Mouse (Mus musculus) neural tube, embryonic 11.5 days (tissue): ENCODE results near the gene Eif2b5. TPM values are rescaled to one million over a fixed set of nuclear protein-coding genes. Genes with fewer than 3 reads are reported as not detected.
"Not testable (repeated sequence)": the region's sequence is repeated elsewhere in the genome, so short reads cannot be mapped to it uniquely, and the experiment has no call there.

Source experiments
- ATAC-seq: fragments of 200-750 bp; cut with Nextera tagmentation; 2 replicates; pipeline ENCODE4 v1.8.0; 2017; ENCODE audit warnings: moderate number of reproducible peaks, mild to moderate bottlenecking, moderate TSS enrichment, moderate library complexity; ENCODE audit not compliant: insufficient read depth, low FRiP score, low TSS enrichment
- DNase-seq: peaks from one replicate; pipeline ENCODE4 v3.0.0-alpha.2; 2015; ENCODE audit warnings: low spot score
- H3K27ac ChIP-seq: fragments of 300-500 bp; sonication (generic); 2 replicates; pipeline ENCODE4 v1.5.1; 2014; ENCODE audit warnings: low read depth, mild to moderate bottlenecking, low read length
- H3K27me3 ChIP-seq: fragments of 300-500 bp; sonication (generic); 2 replicates; pipeline ENCODE4 v1.6.1; 2014; ENCODE audit warnings: mild to moderate bottlenecking, low read length, mixed read lengths; ENCODE audit not compliant: control insufficient read depth, insufficient read depth
- H3K36me3 ChIP-seq: fragments of 300-500 bp; sonication (generic); 2 replicates; pipeline ENCODE4 v1.6.1; 2014; ENCODE audit warnings: mild to moderate bottlenecking, low read length, moderate library complexity, mixed read lengths; ENCODE audit not compliant: control insufficient read depth, insufficient read depth
- H3K4me1 ChIP-seq: fragments of 300-500 bp; sonication (generic); 2 replicates; pipeline ENCODE4 v1.6.1; 2014; ENCODE audit warnings: low read length, mixed read lengths; ENCODE audit not compliant: control insufficient read depth, insufficient read depth
- H3K4me2 ChIP-seq: fragments of 300-500 bp; sonication (generic); 2 replicates; pipeline ENCODE4 v1.6.1; 2014; ENCODE audit warnings: low read depth, mild to moderate bottlenecking, moderate library complexity
- H3K4me3 ChIP-seq: fragments of 300-500 bp; sonication (generic); 2 replicates; pipeline ENCODE4 v1.5.1; 2014; ENCODE audit warnings: low read depth, low read length
- H3K9ac ChIP-seq: fragments of 300-500 bp; sonication (generic); 2 replicates; pipeline ENCODE4 v1.6.1; 2014; ENCODE audit warnings: mild to moderate bottlenecking, low read length
- H3K9me3 ChIP-seq: fragments of 300-500 bp; sonication (generic); 2 replicates; pipeline ENCODE4 v1.6.1; 2016; ENCODE audit warnings: low read length; ENCODE audit not compliant: control insufficient read depth
- WGBS: fragments of 180-500 bp; shearing (Covaris S2); extraction: QIAGEN DNeasy Blood & Tissue Kit; methylation state at CpG from one replicate; pipeline ENCODE4 v1.1.7; 2014; 5-methylcytosine and 5-hydroxymethylcytosine counted together
- polyA plus RNA-seq: library from polyadenylated mRNA; unstranded; fragments of >200 nt; fragmentation: Nextera tagmentation; extraction: Ambion mirVana; gene quantifications from 2 replicates; pipeline ENCODE4 v1.2.1, GENCODE M21; 2014

Eif2b5 gene
- 130 and 137 TPM in 2 replicates for polyA plus RNA-seq

GRCm38 (mm10) chr16:20498677-20499475, at the start of gene Eif2b5:
Gene Eif2b5, plus strand, starts transcription at chr16:20498817.
- DNase-seq: peak; percentile 88
- peak within 1 kb of the TSS; percentile 56; the same call in 1 of the 2 replicates for H3K27ac ChIP-seq
- H3K9ac ChIP-seq: peak within 1 kb of the TSS; percentile 94
- peaks cover 4% of the 10 kb centered on the region; the same call in 1 of the 2 replicates for H3K27me3 ChIP-seq
- 0 out of 2 replicates have a peak, but pooled peaks cover 4% of the 10 kb centered on the region for H3K4me1 ChIP-seq
- peak; percentile 92 for ATAC-seq
- peak within 1 kb of the TSS; percentile 89 for H3K4me3 ChIP-seq
- no peaks in the 10 kb centered on the region for H3K9me3 ChIP-seq
- H3K4me2 ChIP-seq: peak within 1 kb of the TSS; percentile 75
- peaks cover 18% of the 10 kb centered on the region for H3K36me3 ChIP-seq
- WGBS: under 1% methylated on average over 49 of the region's 49 CpGs

GRCm38 (mm10) chr16:20451774-20452173, 46.8 kb upstream of the Eif2b5 start:
- 64% methylated on average over 6 of the region's 6 CpGs for WGBS
- DNase-seq (no peak), ATAC-seq (no peak)
- H3K4me2 ChIP-seq: no peak overlapping the region
- H3K27me3 ChIP-seq: no peaks in the 10 kb centered on the region
- no peak overlapping the region for H3K9ac ChIP-seq
- H3K36me3 ChIP-seq: no peaks in the 10 kb centered on the region
- H3K4me3 ChIP-seq: no peak overlapping the region
- no peaks in the 10 kb centered on the region for H3K9me3 ChIP-seq
- H3K4me1 ChIP-seq: no peaks in the 10 kb centered on the region
- no peak overlapping the region for H3K27ac ChIP-seq

GRCm38 (mm10) chr16:20454155-20454654, 44.4 kb upstream of the Eif2b5 start:
- no peak for ATAC-seq
- DNase-seq: no peak
- no peak overlapping the region for H3K9ac ChIP-seq
- 90% methylated on average over 6 of the region's 6 CpGs for WGBS
- H3K27me3 ChIP-seq: no peaks in the 10 kb centered on the region
- H3K9me3 ChIP-seq: no peaks in the 10 kb centered on the region
- H3K27ac ChIP-seq: no peak overlapping the region
- no peaks in the 10 kb centered on the region for H3K4me1 ChIP-seq
- H3K4me2 ChIP-seq: no peak overlapping the region
- H3K36me3 ChIP-seq: no peaks in the 10 kb centered on the region
- H3K4me3 ChIP-seq: no peak overlapping the region

- ATAC-seq (no peak), DNase-seq (no peak)
- H3K4me2 ChIP-seq: no peak overlapping the region
- H3K9ac ChIP-seq: no peak overlapping the region
- H3K36me3 ChIP-seq: no peaks in the 10 kb centered on the region
- H3K4me1 ChIP-seq: no peaks in the 10 kb centered on the region
- 2% methylated on average over 1 of the region's 1 CpGs for WGBS
- H3K9me3 ChIP-seq: no peaks in the 10 kb centered on the region
- H3K27me3 ChIP-seq: no peaks in the 10 kb centered on the region
- no peak overlapping the region for H3K4me3 ChIP-seq
- no peak overlapping the region for H3K27ac ChIP-seq
Measured at GRCm38 (mm10) chr16:20456106-20456505, 42.5 kb upstream of the Eif2b5 start.

GRCm38 (mm10) chr16:20458736-20459135, 39.9 kb upstream of the Eif2b5 start:
- WGBS: 95% methylated on average over 5 of the region's 5 CpGs
- H3K27me3 ChIP-seq, H3K4me2 ChIP-seq, DNase-seq, H3K36me3 ChIP-seq, H3K4me1 ChIP-seq, H3K9ac ChIP-seq, H3K9me3 ChIP-seq, H3K27ac ChIP-seq, H3K4me3 ChIP-seq, ATAC-seq: not testable (repeated sequence)

GRCm38 (mm10) chr16:20464725-20465124, 33.9 kb upstream of the Eif2b5 start:
- no peaks in the 10 kb centered on the region for H3K4me1 ChIP-seq
- H3K27me3 ChIP-seq: no peaks in the 10 kb centered on the region
- no peak overlapping the region for H3K9ac ChIP-seq
- no peaks in the 10 kb centered on the region for H3K9me3 ChIP-seq
- no peak overlapping the region for H3K4me3 ChIP-seq
- no peak overlapping the region for H3K27ac ChIP-seq
- ATAC-seq (no peak), DNase-seq (no peak)
- H3K36me3 ChIP-seq: no peaks in the 10 kb centered on the region
- H3K4me2 ChIP-seq: no peak overlapping the region

- H3K27ac ChIP-seq: no peak overlapping the region
- 86% methylated on average over 2 of the region's 2 CpGs for WGBS
- no peak overlapping the region for H3K4me3 ChIP-seq
- H3K36me3 ChIP-seq: no peaks in the 10 kb centered on the region
- H3K4me1 ChIP-seq: no peaks in the 10 kb centered on the region
- no peak for ATAC-seq
- DNase-seq: no peak
- no peak overlapping the region for H3K4me2 ChIP-seq
- H3K9ac ChIP-seq: no peak overlapping the region
- no peaks in the 10 kb centered on the region for H3K27me3 ChIP-seq
- no peaks in the 10 kb centered on the region for H3K9me3 ChIP-seq
Measured at GRCm38 (mm10) chr16:20470981-20471380, 27.6 kb upstream of the Eif2b5 start.

GRCm38 (mm10) chr16:20471686-20472085, 26.9 kb upstream of the Eif2b5 start:
- 81% methylated on average over 1 of the region's 1 CpGs for WGBS
- H3K4me2 ChIP-seq: no peak overlapping the region
- H3K9me3 ChIP-seq: no peaks in the 10 kb centered on the region
- ATAC-seq (no peak), DNase-seq (no peak)
- no peaks in the 10 kb centered on the region for H3K4me1 ChIP-seq
- H3K4me3 ChIP-seq: no peak overlapping the region
- no peaks in the 10 kb centered on the region for H3K27me3 ChIP-seq
- no peak overlapping the region for H3K9ac ChIP-seq
- no peak overlapping the region for H3K27ac ChIP-seq
- H3K36me3 ChIP-seq: no peaks in the 10 kb centered on the region

- no peak for DNase-seq
- Histone ChIP-seq H3K9ac (no peak overlapping the region), H3K4me2 (no peak overlapping the region), H3K36me3 (no peaks in the 10 kb centered on the region), H3K4me3 (no peak overlapping the region), H3K9me3 (no peaks in the 10 kb centered on the region), H3K4me1 (no peaks in the 10 kb centered on the region), H3K27me3 (no peaks in the 10 kb centered on the region), H3K27ac (no peak overlapping the region)
- WGBS: 90% methylated on average over 1 of the region's 1 CpGs
- ATAC-seq: no peak
Measured at GRCm38 (mm10) chr16:20473748-20474147, 24.9 kb upstream of the Eif2b5 start.
